Mouse (Mus musculus) C2C12 (cell line): ENCODE results near the gene Olfr97. TPM values are rescaled to one million over a fixed set of nuclear protein-coding genes. Genes with fewer than 3 reads are reported as not detected.

Experiments used
- H3K27me3 ChIP-seq: one replicate; pipeline ENCODE4 v1.6.1; 2011; ENCODE audit not compliant: control insufficient read depth, insufficient read depth, insufficient read length
- H3K36me3 ChIP-seq: one replicate; pipeline ENCODE4 v1.6.1; 2011; ENCODE audit not compliant: control insufficient read depth, insufficient read depth
- H3K4me3 ChIP-seq: one replicate; pipeline ENCODE4 v1.5.1; 2011; ENCODE audit warnings: mild to moderate bottlenecking, control low read depth; ENCODE audit not compliant: poor library complexity, insufficient read depth, severe bottlenecking
- H3K79me2 ChIP-seq: one replicate; pipeline ENCODE4 v1.6.1; 2011; ENCODE audit not compliant: control insufficient read depth, insufficient read depth
- H3K79me3 ChIP-seq: one replicate; pipeline ENCODE4 v1.6.1; 2011; ENCODE audit warnings: low read depth, control low read depth
- H3ac ChIP-seq: one replicate; pipeline ENCODE3; 2011; ENCODE audit warnings: low read depth; ENCODE audit not compliant: control insufficient read depth, insufficient read length
- CEBPB ChIP-seq: IDR thresholded peaks from one replicate; pipeline ENCODE4 v1.6.1; 2011; ENCODE audit warnings: low read depth, mild to moderate bottlenecking, control low read depth, moderate library complexity
- CTCF ChIP-seq: IDR thresholded peaks from one replicate; pipeline ENCODE4 v1.5.1; 2011; ENCODE audit not compliant: control insufficient read depth, insufficient read depth, insufficient read length
- FOSL1 ChIP-seq: IDR thresholded peaks from one replicate; pipeline ENCODE4 v1.8.0; 2011; ENCODE audit warnings: mild to moderate bottlenecking, low read length; ENCODE audit not compliant: poor library complexity, insufficient read depth, severe bottlenecking
- MAX ChIP-seq: IDR thresholded peaks from one replicate; pipeline ENCODE4 v1.6.1; 2011; ENCODE audit warnings: mild to moderate bottlenecking, control low read depth
- MYOD1 ChIP-seq: IDR thresholded peaks from one replicate; pipeline ENCODE4 v1.6.1; 2011; ENCODE audit warnings: low read depth; ENCODE audit not compliant: control insufficient read depth, insufficient read length
- MYOG ChIP-seq: IDR thresholded peaks from one replicate; pipeline ENCODE4 v1.6.1; 2011; ENCODE audit not compliant: control insufficient read depth, insufficient read length; ENCODE audit errors: extremely low read depth
- USF1 ChIP-seq: IDR thresholded peaks from one replicate; pipeline ENCODE4 v1.6.1; 2011; ENCODE audit warnings: low read depth, mild to moderate bottlenecking, control low read depth, moderate library complexity
- polyA plus RNA-seq: library from polyadenylated mRNA; unstranded; fragments of >200 nt; fragmentation: generic; extraction: Trizol; gene quantifications from one replicate; pipeline ENCODE4 v1.2.1, GENCODE M21; 2012; ENCODE audit warnings: missing spikeins

The Olfr97 gene
- polyA plus RNA-seq, 1 experiment = not detected

DNA sequence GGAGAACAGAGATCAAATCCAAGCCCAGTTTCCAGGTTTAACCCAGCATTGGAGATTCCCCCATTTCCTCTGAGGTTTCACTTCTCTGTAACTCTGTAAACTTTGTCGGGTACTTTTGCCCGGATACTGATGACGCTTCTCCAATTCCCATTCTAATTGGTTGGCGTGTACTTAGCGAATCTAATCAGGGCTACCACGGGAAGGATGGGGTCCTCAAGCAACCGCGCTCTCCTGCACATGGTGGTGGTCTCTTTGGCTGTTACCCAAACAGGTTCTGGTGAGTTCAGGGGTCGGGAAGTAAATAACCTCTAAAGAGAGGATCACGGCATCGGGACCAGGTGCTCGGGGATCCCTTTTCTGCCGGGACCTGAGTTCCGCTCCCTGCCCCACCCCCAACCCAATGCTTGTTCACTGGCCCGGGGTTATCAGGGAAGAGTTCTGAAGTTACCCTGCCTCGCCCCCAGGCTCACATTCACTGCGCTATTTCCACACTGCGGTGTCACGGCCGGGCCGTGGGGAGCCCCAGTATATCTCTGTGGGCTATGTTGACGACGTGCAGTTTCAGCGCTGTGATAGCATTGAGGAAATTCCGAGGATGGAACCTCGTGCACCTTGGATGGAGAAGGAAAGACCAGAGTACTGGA, 33.0 kb upstream of the Olfr97 start, which contains the start of gene H2-M3:
TSS of gene H2-M3 (plus strand) at position 163 of the 644 bp plus-strand sequence.
- H3K27me3 ChIP-seq = no peaks in the 10 kb centered on the region
- TF ChIP-seq MYOG (no peak), MAX (peak; percentile 4)
- H3K4me3 ChIP-seq = peak within 1 kb of the TSS; percentile 31
- H3K79me3 ChIP-seq = no peaks in the 10 kb centered on the region
- H3K36me3 ChIP-seq = no peaks in the 10 kb centered on the region
- no peaks in the 10 kb centered on the region for H3K79me2 ChIP-seq
- H3ac ChIP-seq = no peak within 1 kb of the TSS

DNA sequence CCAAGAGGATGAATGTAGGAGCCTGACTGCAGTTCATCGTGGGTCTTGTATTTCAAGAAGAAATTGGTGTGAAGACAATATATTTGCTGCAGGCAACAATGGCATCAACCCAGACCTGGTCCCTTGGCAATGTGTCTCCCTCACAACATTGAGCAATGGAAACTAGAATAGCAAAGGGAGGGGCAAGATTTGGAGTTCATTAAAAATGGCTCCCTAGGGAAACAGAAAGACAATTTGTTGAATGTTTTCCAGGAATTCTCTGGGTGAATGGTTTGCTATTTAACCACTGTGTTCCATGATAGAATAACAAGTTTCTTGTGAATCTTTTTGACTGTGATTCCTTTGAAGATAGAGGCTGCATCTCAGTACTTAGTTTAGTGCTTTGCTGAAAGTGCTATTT, 26.5 kb upstream of the Olfr97 start, which contains the start of gene Olfr98:
TSS of gene Olfr98 (minus strand) at position 124 of the 400 bp plus-strand sequence.
- no peak within 1 kb of the TSS for H3K4me3 ChIP-seq
- H3ac ChIP-seq = no peak within 1 kb of the TSS
- no peaks in the 10 kb centered on the region for H3K79me2 ChIP-seq
- TF ChIP-seq CEBPB (no peak), MAX (no peak), FOSL1 (no peak), USF1 (no peak), MYOG (no peak), CTCF (no peak), MYOD1 (no peak)
- no peaks in the 10 kb centered on the region for H3K79me3 ChIP-seq
- H3K36me3 ChIP-seq = no peaks in the 10 kb centered on the region
- H3K27me3 ChIP-seq = no peaks in the 10 kb centered on the region

DNA sequence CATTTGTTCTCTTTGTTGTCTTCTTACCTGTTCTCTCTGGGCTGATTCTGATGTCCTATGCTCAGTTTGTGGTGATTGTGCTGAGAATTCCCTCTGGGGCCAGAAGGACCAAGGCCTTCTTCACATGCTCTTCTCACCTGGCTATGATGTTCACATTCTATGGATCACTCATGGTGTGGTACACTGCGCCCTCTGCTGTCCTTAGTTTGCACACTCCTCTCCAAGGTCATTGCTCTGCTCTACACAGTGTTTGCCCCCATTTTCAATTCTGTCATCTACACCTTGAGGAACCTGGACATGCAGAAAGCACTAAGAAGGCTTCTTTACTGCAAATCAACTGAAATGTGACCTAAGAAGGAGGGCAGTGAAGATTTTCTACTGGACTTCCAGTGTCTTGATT, 13.4 kb upstream of the Olfr97 start:
- H3K27me3 ChIP-seq = no peaks in the 10 kb centered on the region
- H3K36me3 ChIP-seq = no peaks in the 10 kb centered on the region
- H3K4me3 ChIP-seq = no peak overlapping the region
- no peak overlapping the region for H3ac ChIP-seq
- no peak for TF ChIP-seq MYOG
- no peak for TF ChIP-seq CTCF
- TF ChIP-seq FOSL1 = no peak
- TF ChIP-seq USF1 = no peak
- no peak for TF ChIP-seq MAX
- no peak for TF ChIP-seq CEBPB
- no peak for TF ChIP-seq MYOD1
- no peaks in the 10 kb centered on the region for H3K79me2 ChIP-seq
- no peaks in the 10 kb centered on the region for H3K79me3 ChIP-seq

DNA sequence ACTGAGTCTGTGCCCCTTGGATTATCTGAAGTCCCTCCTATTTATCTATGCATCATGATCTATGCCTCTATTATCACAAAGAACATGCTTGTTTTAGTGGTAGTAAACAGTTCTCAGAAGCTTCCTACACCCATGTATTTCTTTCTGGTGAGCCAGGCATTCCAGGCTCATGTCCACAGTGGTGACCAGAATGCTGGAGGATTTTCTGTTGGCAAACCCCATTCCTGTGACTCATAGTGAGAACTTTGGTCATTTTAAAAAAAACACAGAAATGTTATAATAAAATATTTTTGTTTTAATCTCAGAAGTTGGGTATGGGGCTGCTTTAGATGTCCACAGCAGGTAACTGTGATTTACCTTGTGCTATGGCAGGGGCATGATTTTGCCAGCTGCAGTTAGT, 12.3 kb upstream of the Olfr97 start:
- no peak overlapping the region for H3ac ChIP-seq
- no peak for TF ChIP-seq FOSL1
- TF ChIP-seq CEBPB = no peak
- no peak for TF ChIP-seq MAX
- no peaks in the 10 kb centered on the region for H3K79me3 ChIP-seq

DNA sequence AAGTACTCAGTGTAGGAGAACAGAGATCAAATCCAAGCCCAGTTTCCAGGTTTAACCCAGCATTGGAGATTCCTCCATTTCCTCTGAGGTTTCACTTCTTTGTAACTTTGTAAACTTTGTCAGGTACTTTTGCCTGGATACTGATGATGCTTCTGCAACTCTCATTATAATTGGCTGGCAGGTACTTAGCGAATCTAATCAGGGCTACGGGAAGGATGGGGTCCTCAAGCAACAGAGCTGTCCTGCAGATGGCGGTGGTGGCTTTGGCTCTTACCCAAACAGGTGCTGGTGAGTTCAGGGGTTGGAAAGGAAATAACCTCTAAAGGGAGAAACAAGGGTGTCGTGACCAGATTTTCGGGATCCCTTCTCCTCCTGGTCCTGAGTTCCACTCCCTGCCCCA, 9.6 kb upstream of the Olfr97 start:
- Histone ChIP-seq H3ac (no peak overlapping the region), H3K27me3 (no peaks in the 10 kb centered on the region), H3K4me3 (no peak overlapping the region), H3K36me3 (no peaks in the 10 kb centered on the region), H3K79me2 (no peaks in the 10 kb centered on the region), H3K79me3 (no peaks in the 10 kb centered on the region)
- TF ChIP-seq MAX (no peak), FOSL1 (no peak), USF1 (no peak)

More for the DNA sequence above, 12.3 kb upstream of the Olfr97 start:
- Histone ChIP-seq H3K36me3 (no peaks in the 10 kb centered on the region), H3K79me2 (no peaks in the 10 kb centered on the region), H3K27me3 (no peaks in the 10 kb centered on the region), H3K4me3 (no peak overlapping the region)

DNA sequence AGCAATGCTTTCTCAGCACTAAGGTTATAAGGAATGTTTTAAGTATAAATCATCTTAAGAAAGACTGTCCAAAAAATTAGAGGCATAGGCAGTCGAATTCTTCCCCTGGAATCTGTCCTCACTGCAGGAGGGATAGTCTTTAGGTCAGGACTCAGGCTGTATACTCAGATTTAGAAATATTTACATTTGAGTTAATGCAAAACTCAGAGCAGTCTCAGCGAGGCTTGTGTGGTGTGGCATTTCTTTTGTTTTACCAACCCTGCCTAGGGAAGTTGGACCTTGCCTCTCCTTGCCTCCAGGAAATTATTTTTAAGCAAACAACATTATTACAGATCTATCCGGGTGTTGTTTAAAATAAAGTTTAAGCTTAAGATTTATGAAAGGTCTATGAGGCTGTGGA, 5.1 kb upstream of the Olfr97 start:
- Histone ChIP-seq H3K36me3 (no peaks in the 10 kb centered on the region), H3K79me2 (no peaks in the 10 kb centered on the region), H3K4me3 (no peak overlapping the region), H3K27me3 (no peaks in the 10 kb centered on the region), H3K79me3 (no peaks in the 10 kb centered on the region), H3ac (no peak overlapping the region)
- TF ChIP-seq MYOD1 (no peak), FOSL1 (no peak), MYOG (no peak), USF1 (no peak), CEBPB (no peak)

DNA sequence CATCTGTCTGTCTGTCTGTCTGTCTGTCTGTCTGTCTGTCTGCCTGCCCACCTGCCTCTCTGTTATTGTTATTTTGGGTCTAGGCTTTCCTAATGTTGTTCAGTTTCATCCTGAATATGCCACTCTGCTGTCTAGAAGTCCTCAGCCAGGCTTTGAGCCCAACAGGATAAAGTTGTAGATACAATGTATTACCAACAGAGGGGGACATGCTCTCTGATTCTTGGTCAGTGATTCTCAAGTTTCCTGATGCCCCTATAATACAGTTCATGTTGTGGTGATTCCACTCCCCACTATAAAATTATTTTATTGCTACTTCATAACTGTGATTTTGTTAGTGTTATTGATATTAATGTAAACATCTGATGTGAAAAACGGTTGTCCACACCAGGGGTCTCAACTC, 15.3 kb downstream of the Olfr97 start:
- TF ChIP-seq USF1 = no peak
- TF ChIP-seq MYOG = no peak
- TF ChIP-seq MAX = no peak
- TF ChIP-seq CTCF = no peak
- TF ChIP-seq FOSL1 = no peak
- TF ChIP-seq MYOD1 = no peak
- no peak for TF ChIP-seq CEBPB
- H3K27me3 ChIP-seq = no peaks in the 10 kb centered on the region
- H3K4me3 ChIP-seq = no peak overlapping the region

More for the DNA sequence above, 15.3 kb downstream of the Olfr97 start:
- no peaks in the 10 kb centered on the region for H3K79me2 ChIP-seq
- H3ac ChIP-seq = no peak overlapping the region
- no peaks in the 10 kb centered on the region for H3K79me3 ChIP-seq
- no peaks in the 10 kb centered on the region for H3K36me3 ChIP-seq
